Mouse (Mus musculus) olfactory bulb, adult 2 months (tissue): ENCODE measurements around the gene Traip.

ENCODE experiments used
- CTCF ChIP-seq: fragments of 200-500 bp; IDR thresholded peaks from 2 replicates; pipeline ENCODE4 v1.5.1; 2012; ENCODE audit warnings: low read depth, mild to moderate bottlenecking, low read length, moderate library complexity; ENCODE audit not compliant: insufficient read depth
- POLR2A ChIP-seq: fragments of 200-500 bp; IDR thresholded peaks from 2 replicates; pipeline ENCODE4 v1.6.1; 2012; ENCODE audit warnings: mild to moderate bottlenecking, low read depth, low read length, moderate library complexity; ENCODE audit not compliant: insufficient read depth

DNA sequence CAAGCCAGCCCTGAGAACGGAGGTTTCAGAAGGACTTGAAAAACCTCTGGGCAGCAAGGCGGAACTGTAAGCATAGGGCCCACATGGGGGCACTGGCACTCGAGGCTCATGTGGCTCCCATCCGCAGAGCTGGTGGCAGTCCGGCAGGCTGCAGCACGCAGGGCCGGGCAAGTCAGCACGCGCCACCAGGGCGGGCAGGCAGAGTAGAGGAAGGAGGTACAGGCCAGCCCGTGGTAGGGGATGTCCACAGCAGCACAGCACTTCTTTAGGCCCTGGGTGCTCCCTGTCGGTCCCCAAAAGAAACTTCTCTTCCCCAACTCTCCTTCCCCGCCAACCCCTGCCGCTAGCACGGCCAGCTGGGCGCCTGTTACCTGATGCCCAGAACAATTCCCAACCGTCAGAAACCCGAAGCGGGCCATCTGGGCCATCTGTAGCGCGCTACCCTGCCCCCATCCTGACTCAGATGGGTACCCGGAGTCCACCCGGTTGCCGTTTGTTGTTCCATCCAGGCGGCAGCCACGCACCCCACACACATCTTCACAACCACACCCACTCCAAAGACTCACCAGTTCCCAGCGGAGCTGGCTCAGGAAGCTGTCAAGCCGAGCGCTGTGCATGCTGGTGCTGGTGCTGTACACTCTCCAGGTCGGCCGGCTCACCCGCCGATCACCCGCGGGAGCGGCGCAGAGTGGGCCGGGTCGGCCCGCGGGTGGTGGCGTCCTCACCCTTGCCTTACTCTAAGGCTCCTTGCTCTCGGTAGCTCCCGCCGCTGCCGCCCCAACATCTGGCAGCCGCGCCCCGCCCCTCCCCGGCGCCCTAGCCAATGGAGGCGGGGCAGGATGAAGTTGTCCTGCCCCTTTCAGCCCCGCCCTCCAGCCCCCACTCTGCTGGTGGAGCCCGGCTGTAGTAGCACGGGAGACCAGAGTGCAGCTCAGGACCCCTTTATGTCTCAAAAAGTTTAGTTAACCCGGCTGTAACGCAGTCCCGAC lies 35.5 kb downstream of the Traip start, which contains the start of gene Inka1:
- no peak for TF ChIP-seq CTCF
- TF ChIP-seq POLR2A = peak; percentile 34; the same call in 1 of the 2 replicates
